Mouse (Mus musculus) limb, embryonic 13.5 days (tissue): Measurements from ENCODE around the gene Zfhx3. TPM values are rescaled to one million over a fixed set of nuclear protein-coding genes. Genes with fewer than 3 reads are reported as not detected.

Experiments
- ATAC-seq: fragments of 200-750 bp; cut with Nextera tagmentation; 2 replicates; pipeline ENCODE4 v1.8.0; 2017; ENCODE audit warnings: low read depth, moderate number of reproducible peaks, moderate TSS enrichment; ENCODE audit not compliant: low FRiP score
- H3K27ac ChIP-seq: fragments of 300-500 bp; sonication (generic); 2 replicates; pipeline ENCODE4 v1.5.1; 2015; ENCODE audit warnings: inconsistent platforms, mild to moderate bottlenecking, moderate library complexity
- H3K27me3 ChIP-seq: fragments of 300-500 bp; sonication (generic); 2 replicates; pipeline ENCODE4 v1.6.1; 2015; ENCODE audit warnings: mild to moderate bottlenecking, inconsistent platforms
- H3K36me3 ChIP-seq: fragments of 300-500 bp; sonication (generic); 2 replicates; pipeline ENCODE4 v1.6.1; 2015; ENCODE audit warnings: inconsistent platforms, mild to moderate bottlenecking, moderate library complexity
- H3K4me1 ChIP-seq: fragments of 300-500 bp; sonication (generic); 2 replicates; pipeline ENCODE4 v1.6.1; 2015; ENCODE audit warnings: inconsistent platforms
- H3K4me2 ChIP-seq: fragments of 300-500 bp; sonication (generic); replicated peaks from 2 replicates; pipeline ENCODE4 v1.6.1; 2015; ENCODE audit warnings: inconsistent platforms, mild to moderate bottlenecking, moderate library complexity
- H3K4me3 ChIP-seq: fragments of 300-500 bp; sonication (generic); 2 replicates; pipeline ENCODE4 v1.5.1; 2015; ENCODE audit warnings: moderate library complexity, mild to moderate bottlenecking, inconsistent platforms
- H3K9ac ChIP-seq: fragments of 300-500 bp; sonication (generic); 2 replicates; pipeline ENCODE4 v1.6.1; 2015; ENCODE audit warnings: mild to moderate bottlenecking, inconsistent platforms
- H3K9me3 ChIP-seq: fragments of 300-500 bp; sonication (generic); 2 replicates; pipeline ENCODE4 v1.6.1; 2016; ENCODE audit warnings: inconsistent platforms
- WGBS: fragments of 180-500 bp; shearing (Covaris S2); methylation state at CpG from one replicate; pipeline ENCODE4 v1.1.7; 2015; 5-methylcytosine and 5-hydroxymethylcytosine counted together
- polyA plus RNA-seq: library from polyadenylated mRNA; unstranded; fragments of >200 nt; fragmentation: Nextera tagmentation; extraction: Ambion mirVana; gene quantifications from 2 replicates; pipeline ENCODE4 v1.2.1, GENCODE M21; 2015

Gene Zfhx3
- polyA plus RNA-seq, 1 experiment from 2014 or later = 44.1 TPM

- ATAC-seq = peak; percentile 26; the same call in 1 of the 2 replicates
- Histone ChIP-seq H3K27me3 (no peaks in the 10 kb centered on the region), H3K9me3 (no peaks in the 10 kb centered on the region), H3K9ac (0 out of 2 replicates have a peak overlapping the region, but pooled peaks have one; percentile 13), H3K4me3 (no peak overlapping the region), H3K27ac (peak overlapping the region; percentile 52; the same call in 1 of the 2 replicates), H3K4me2 (peak overlapping the region; percentile 42), H3K36me3 (0 out of 2 replicates have a peak, but pooled peaks cover 3% of the 10 kb centered on the region), H3K4me1 (peaks cover 49% of the 10 kb centered on the region)
- 14% methylated on average over 6 of the region's 6 CpGs for WGBS
These were observed 806.5 kb downstream of the Zfhx3 start for GRCm38 (mm10) chr8:108748851-108749376.

DNA sequence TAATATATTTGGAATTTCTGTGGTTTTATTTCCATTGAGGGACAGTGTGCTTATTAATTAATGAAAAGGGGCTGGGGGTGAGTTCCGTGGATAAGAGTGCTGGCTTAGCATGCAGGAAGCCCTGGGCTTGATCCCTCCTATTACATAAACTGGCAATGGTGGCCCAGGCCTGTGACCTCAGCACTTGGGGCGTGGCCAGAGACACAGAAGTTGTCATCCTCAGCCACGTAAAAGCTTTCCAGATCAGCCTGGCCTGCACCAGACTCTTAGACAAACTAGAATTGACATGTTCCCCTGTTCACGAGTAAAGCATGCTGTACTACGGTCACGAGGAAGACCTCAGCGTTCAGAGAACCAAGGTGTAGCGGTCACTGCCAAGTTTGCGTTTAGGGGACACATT, 808.4 kb downstream of the Zfhx3 start:
- Histone ChIP-seq H3K4me1 (peaks cover 54% of the 10 kb centered on the region), H3K36me3 (0 out of 2 replicates have a peak, but pooled peaks cover 3% of the 10 kb centered on the region), H3K4me2 (no peak overlapping the region), H3K9me3 (no peaks in the 10 kb centered on the region), H3K9ac (no peak overlapping the region), H3K27ac (no peak overlapping the region), H3K27me3 (no peaks in the 10 kb centered on the region), H3K4me3 (no peak overlapping the region)
- ATAC-seq = no peak
- 88% methylated on average over 9 of the region's 9 CpGs for WGBS

DNA sequence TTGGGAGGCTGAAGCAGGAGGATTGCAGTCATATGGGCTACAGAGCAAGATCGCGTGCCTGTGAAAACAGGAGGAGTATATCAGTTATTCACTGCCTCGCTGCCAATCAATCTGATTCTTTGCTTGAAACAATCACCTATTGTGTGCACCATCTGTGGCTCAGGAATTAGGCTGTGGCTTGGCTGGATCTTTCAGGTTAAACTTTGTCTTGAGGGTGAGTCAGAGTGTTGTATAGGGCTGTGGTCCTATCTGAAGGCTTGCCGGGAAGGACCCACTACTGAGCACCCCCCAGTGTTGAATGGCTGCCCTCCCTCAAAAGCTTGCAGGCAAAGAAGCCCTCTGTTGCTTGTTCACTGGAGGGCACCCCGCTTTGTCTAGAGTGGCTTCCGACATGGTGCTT, 812.1 kb downstream of the Zfhx3 start:
- WGBS = 91% methylated on average over 6 of the region's 6 CpGs
- Histone ChIP-seq H3K36me3 (0 out of 2 replicates have a peak, but pooled peaks cover 3% of the 10 kb centered on the region), H3K27ac (no peak overlapping the region), H3K9me3 (no peaks in the 10 kb centered on the region), H3K4me1 (peaks cover 57% of the 10 kb centered on the region), H3K9ac (no peak overlapping the region), H3K4me2 (no peak overlapping the region), H3K27me3 (no peaks in the 10 kb centered on the region), H3K4me3 (no peak overlapping the region)
- no peak for ATAC-seq

- H3K9me3 ChIP-seq = no peaks in the 10 kb centered on the region
- peaks cover 59% of the 10 kb centered on the region for H3K4me1 ChIP-seq
- no peak overlapping the region for H3K4me3 ChIP-seq
- ATAC-seq = 0 out of 2 replicates have a peak, but pooled peaks have one; percentile 30
- 56% methylated on average over 19 of the region's 19 CpGs for WGBS
- peak overlapping the region; percentile 40 for H3K4me2 ChIP-seq
- H3K27me3 ChIP-seq = no peaks in the 10 kb centered on the region
- peak overlapping the region; percentile 26; the same call in 1 of the 2 replicates for H3K9ac ChIP-seq
- H3K36me3 ChIP-seq = 0 out of 2 replicates have a peak, but pooled peaks cover 3% of the 10 kb centered on the region
- peak overlapping the region; percentile 78 for H3K27ac ChIP-seq
These were observed 813.2 kb downstream of the Zfhx3 start for GRCm38 (mm10) chr8:108755400-108756325.

- 40% methylated on average over 15 of the region's 15 CpGs for WGBS
- Histone ChIP-seq H3K36me3 (no peaks in the 10 kb centered on the region), H3K4me2 (peak overlapping the region; percentile 40), H3K4me3 (peak overlapping the region; percentile 5; the same call in 1 of the 2 replicates), H3K9me3 (no peaks in the 10 kb centered on the region), H3K9ac (peak overlapping the region; percentile 48; the same call in 1 of the 2 replicates), H3K27me3 (no peaks in the 10 kb centered on the region), H3K4me1 (peaks cover 90% of the 10 kb centered on the region), H3K27ac (peak overlapping the region; percentile 80)
- no peak for ATAC-seq
These were observed 817.3 kb downstream of the Zfhx3 start for GRCm38 (mm10) chr8:108759511-108760330.

GRCm38 (mm10) chr8:108760745-108761144, 818.3 kb downstream of the Zfhx3 start:
- H3K4me1 ChIP-seq = peaks cover 89% of the 10 kb centered on the region
- WGBS = 42% methylated on average over 10 of the region's 10 CpGs
- 0 out of 2 replicates have a peak overlapping the region, but pooled peaks have one; percentile 3 for H3K4me2 ChIP-seq
- ATAC-seq = no peak
- no peaks in the 10 kb centered on the region for H3K27me3 ChIP-seq
- no peak overlapping the region for H3K9ac ChIP-seq
- no peak overlapping the region for H3K4me3 ChIP-seq
- no peaks in the 10 kb centered on the region for H3K9me3 ChIP-seq
- no peak overlapping the region for H3K27ac ChIP-seq
- H3K36me3 ChIP-seq = no peaks in the 10 kb centered on the region

DNA sequence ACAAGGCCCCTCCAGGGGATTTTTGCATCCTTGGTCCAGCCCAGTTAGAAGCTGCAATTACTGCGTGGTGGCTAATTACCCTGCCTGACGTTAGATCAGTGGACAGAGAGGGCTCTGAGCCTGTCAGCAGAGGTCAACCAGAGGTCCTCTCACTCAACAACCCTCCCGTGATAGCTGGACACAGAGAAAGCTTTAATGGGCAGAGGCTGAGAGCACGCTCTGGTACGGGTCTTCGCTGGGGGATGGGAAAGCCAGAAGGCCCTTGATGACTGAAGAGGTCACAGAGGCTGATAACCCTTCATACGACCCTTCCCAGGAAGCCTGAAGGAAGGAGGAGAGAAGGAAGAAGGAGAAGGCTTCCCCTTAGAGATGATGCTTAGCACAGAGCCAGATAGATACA, 820.1 kb downstream of the Zfhx3 start:
- H3K9ac ChIP-seq = no peak overlapping the region
- 23% methylated on average over 7 of the region's 7 CpGs for WGBS
- H3K36me3 ChIP-seq = no peaks in the 10 kb centered on the region
- no peak for ATAC-seq
- no peaks in the 10 kb centered on the region for H3K9me3 ChIP-seq
- H3K4me3 ChIP-seq = no peak overlapping the region
- H3K4me2 ChIP-seq = no peak overlapping the region
- H3K27ac ChIP-seq = no peak overlapping the region
- peaks cover 95% of the 10 kb centered on the region for H3K4me1 ChIP-seq
- no peaks in the 10 kb centered on the region for H3K27me3 ChIP-seq

- Histone ChIP-seq H3K27ac (peak overlapping the region; percentile 22; the same call in 1 of the 2 replicates), H3K4me1 (peaks cover 87% of the 10 kb centered on the region), H3K4me3 (no peak overlapping the region), H3K36me3 (peaks cover 5% of the 10 kb centered on the region; the same call in 1 of the 2 replicates), H3K4me2 (peak overlapping the region; percentile 23; the same call in 1 of the 2 replicates), H3K9ac (0 out of 2 replicates have a peak overlapping the region, but pooled peaks have one; percentile 19), H3K27me3 (no peaks in the 10 kb centered on the region), H3K9me3 (no peaks in the 10 kb centered on the region)
- no peak for ATAC-seq
- 40% methylated on average over 19 of the region's 19 CpGs for WGBS
These were observed 822.2 kb downstream of the Zfhx3 start for GRCm38 (mm10) chr8:108764403-108765194.

GRCm38 (mm10) chr8:108766102-108766501, 823.7 kb downstream of the Zfhx3 start:
- Histone ChIP-seq H3K36me3 (peaks cover 5% of the 10 kb centered on the region; the same call in 1 of the 2 replicates), H3K4me2 (no peak overlapping the region), H3K27ac (no peak overlapping the region), H3K9ac (no peak overlapping the region), H3K9me3 (no peaks in the 10 kb centered on the region), H3K4me3 (no peak overlapping the region), H3K4me1 (peaks cover 74% of the 10 kb centered on the region), H3K27me3 (no peaks in the 10 kb centered on the region)
- WGBS = 78% methylated on average over 6 of the region's 6 CpGs
- no peak for ATAC-seq

DNA sequence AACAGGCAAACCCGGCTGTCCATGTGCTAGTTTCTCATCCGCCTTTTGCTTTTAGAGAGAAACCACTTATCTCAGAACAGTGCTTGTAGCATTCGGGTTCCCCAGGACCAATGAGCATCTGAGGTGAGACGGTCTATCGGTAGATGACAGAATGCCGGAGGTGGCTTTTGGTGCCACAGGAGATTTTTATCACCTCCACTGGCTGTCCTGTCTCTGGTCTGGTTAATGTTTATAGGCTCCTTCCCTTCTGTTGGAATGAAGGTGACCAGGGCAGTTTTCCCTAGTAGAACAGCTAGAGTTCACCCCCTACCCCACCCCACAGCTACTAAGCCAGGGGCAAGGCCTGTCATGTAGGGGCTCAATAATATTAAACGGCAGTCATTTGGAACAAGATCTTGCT, 825.6 kb downstream of the Zfhx3 start:
- WGBS = 58% methylated on average over 7 of the region's 7 CpGs
- Histone ChIP-seq H3K4me3 (no peak overlapping the region), H3K27me3 (no peaks in the 10 kb centered on the region), H3K4me2 (no peak overlapping the region), H3K4me1 (peaks cover 63% of the 10 kb centered on the region), H3K9me3 (no peaks in the 10 kb centered on the region), H3K36me3 (peaks cover 5% of the 10 kb centered on the region; the same call in 1 of the 2 replicates), H3K9ac (no peak overlapping the region), H3K27ac (no peak overlapping the region)
- no peak for ATAC-seq

DNA sequence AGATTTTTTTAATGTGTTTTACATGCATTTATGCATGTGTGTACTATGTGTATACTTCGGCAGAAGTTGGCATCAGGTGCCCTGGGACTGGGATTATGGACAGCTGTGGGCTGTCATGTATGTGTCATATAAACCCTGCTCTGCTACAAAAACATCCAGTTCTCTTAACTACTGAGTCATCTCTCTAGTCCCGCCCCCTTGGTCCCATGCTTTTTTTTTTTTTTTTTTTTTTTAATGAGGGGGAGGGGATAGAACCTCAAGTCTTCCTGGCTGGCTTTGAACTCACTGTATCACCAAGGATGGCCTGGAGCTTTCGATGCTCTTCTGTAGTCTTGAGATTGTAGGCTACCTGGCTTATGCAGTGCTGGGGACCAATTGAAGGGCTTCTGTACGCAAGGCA, 827.9 kb downstream of the Zfhx3 start:
- Histone ChIP-seq H3K9me3 (no peaks in the 10 kb centered on the region), H3K36me3 (peaks cover 5% of the 10 kb centered on the region; the same call in 1 of the 2 replicates), H3K27me3 (no peaks in the 10 kb centered on the region), H3K4me1 (peaks cover 52% of the 10 kb centered on the region), H3K27ac (no peak overlapping the region), H3K4me3 (no peak overlapping the region), H3K9ac (no peak overlapping the region), H3K4me2 (no peak overlapping the region)
- WGBS = 90% methylated on average over 4 of the region's 4 CpGs
- no peak for ATAC-seq
